Mouse (Mus musculus): ENCODE measurements around the gene Nt5m.
"Not testable (repeated sequence)": the region's sequence is repeated elsewhere in the genome, so short reads cannot be mapped to it uniquely, and the experiment has no call there.

The Nt5m gene

DNA sequence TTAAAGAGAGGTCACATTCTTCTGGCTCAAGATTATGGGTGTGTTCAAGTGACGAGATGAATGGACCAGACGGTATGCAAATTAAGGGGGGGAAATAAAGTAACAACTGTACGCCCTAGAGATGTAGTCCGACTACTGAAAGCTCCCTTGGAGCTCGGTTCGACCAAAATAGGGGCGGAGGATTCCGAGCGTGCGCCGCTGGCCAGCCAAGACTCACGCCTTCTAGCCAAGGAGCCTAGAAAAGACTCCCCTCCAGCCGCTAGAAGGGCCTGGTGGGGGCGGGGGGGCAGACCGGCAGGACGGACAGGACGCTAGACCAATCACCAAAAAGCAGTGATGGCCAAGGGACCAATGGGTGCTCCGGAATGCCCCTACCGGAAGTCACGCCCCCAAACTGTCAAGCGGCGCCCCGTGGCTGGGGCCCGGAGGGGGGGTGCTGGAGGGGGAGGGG, at the start of gene Nt5m:
Nt5m (plus strand) TSS at position 440 of the 451 bp plus-strand sequence.
- DNase-seq, result peak; percentile 93

DNA sequence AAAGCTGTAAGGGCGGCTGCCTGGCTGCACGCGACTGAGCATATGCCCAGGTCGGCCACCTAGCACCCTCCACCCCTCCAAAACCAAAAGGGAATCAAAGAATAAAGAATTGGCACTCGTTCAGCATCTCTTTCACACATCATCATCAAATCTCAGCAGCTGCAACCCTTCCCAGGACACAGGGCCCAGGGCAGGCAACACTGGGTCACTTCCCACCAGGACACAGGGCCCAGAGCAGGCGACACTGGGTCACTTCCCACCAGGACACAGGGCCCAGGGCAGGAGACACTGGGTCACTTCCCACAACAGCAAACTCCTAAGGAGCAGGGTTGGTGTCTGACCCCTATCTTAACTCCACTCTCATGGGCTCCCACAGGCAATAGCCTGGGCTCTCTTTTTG, 45.9 kb upstream of the Nt5m start:
- DNase-seq, result no peak

DNA sequence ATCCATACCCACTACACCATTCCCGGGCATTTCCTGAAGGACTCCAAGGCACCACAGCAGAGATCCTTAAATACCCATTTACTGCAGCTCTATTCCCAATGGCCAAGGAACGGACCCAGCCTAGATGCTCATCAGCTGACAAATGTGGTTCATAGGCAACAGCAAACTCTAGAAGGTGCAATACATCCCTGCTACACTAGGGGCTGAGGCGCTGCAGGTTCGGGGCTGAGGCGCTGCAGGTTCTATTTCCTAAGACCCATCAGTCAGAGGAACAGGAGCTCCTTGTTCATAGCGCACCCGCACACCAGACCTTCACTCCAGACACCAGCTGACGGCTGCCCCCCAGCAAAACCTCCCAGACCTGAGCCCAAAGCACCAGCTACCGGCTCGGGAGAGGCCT, 38.8 kb upstream of the Nt5m start:
- DNase-seq, result no peak

DNA sequence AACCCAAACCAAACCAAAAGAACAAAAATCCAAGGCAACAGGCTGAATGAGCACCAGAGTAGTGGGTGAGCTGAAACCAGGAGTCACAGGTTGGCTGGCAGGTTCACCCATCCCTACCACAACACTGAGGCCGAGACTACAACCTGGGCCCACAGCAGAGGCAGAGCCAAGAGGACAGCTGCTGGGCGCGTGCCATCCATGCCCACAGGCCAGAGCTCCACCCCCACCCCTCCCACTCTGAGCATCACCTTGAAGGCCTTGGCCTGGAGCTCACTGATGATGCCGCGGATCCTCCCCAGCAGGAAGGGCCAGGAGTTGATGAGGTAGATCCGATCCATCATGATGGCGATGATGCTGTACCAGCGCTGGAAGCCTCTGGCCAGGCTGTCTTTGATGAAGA, 37.4 kb upstream of the Nt5m start:
- no peak for DNase-seq

DNA sequence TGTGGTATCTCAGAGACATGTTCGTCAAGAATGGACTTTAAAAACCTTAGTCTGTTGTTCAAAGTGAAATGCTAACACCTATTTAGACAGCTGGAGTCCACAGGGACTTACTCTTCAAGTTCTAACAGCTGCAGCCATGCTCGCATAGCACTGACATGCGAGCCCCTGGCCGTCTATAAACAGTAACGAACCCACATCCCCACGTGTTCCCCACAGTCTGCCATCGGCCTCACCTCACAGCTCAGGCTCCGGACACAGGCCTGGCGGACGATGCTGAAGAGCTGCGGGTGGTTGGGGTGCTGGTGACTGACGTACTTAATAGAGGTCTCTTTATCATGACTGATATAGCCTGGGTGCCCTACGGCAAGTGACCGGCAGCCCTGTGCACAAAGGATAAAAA, 35.7 kb upstream of the Nt5m start:
- no peak for DNase-seq

DNA sequence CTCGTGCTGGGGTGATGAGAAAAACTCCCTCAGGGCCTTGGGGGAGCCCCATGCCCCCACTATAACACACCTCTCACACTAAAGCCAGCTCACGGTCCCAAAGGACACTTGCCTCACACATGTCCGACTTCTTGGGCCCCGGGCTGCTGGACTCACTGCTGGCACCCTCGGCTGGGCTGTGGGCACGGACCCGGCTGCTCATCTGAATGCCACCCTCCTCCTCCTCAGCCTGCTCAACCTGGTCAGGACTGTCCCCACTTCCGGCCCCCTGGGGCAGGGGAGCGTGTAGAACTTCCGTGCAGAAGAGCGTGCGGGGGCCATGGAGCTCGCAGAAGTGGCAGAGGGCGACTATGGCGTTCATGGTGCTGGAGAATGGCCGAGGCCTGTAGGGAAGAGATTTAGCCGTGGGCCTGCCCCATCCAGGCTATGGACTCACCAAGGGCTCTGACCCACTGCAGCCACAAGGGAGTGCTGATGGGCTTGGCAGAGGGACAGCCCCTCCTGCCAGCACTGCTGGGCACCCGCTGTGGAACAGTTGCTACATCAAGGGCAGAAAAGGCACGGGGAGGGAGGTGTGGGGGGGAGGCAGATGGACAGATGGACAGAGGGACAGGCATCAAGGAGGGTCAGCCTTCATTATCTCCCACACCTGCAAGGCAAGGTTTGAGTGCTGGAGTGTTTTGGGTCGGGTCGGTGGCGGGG, 34.7 kb upstream of the Nt5m start:
- DNase-seq, result no peak

DNA sequence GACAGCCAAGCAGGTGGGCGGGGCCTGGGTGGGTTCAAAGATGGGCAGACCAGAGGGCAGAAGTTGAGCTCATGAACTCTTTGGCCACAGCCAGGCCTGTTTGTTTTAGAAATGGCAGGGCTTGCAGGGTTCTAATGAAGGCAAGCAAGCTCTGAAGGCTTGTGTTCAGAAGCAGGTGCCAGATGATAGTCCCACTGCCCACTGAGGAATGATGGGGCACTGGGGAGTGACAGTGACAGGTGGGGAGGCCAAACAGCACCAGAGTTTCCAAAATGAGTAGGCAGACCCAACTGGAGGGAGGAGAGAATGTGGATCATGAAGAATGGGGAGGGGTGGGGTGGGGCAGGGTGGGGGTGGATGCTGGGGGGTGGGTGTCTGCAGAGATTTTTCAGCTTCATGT, 34.0 kb upstream of the Nt5m start:
- DNase-seq, result no peak

DNA sequence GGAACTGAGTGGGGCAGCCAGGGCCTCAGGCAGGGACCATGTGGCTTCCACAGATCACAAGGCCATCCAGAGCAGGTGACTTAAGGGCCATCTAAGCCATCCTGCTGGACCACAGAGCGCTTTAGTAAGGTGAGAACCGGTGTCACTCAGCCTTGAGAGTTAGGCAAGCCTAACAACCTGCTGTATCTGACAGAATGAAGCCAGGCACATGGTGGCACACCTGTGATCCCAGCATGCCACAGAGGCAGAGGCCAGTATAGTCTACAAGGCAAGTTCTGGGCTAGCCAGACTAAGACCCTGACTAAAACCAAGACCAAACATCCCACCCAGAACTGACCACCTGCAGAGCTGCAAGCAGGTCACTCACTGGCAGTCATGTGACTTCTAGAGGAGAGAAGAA, 33.6 kb upstream of the Nt5m start:
- no peak for DNase-seq

DNA sequence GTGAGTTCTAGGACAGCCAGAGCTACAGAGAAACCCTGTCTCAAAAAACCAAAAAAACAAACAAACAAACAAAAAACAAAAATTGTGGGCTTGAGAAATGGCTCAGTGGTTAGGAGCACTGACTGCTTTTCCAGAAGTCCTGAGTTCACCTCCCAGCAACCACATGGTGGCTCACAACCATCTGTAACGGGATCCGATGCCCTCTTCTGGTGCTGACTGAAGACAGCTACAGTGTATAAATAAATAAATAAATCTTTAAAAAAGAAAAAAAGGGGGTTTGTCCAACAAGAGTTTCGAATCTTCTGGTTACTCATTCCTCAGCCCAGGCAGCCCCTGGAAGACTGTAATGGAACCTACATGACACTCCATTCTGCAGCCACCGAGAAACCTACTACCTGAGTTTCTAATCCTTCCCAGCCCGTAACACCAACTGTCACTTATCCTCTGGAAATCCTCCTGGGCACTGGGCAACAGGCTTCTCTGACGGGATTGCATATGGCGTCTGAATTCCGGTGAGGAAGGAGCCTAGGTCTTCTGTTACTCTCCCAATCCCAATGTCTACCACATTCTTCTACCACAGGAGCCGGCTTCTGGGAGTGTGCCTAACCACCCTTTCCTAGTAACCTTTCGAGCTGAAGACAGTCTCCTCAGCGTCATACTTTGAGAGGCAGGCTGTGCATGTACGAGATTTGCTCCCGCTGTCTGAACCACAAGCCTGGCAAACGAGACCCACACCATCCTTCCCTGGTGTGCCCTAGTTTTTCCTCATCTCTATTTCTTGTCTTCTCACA, 30.9 kb upstream of the Nt5m start:
- DNase-seq, result no peak

DNA sequence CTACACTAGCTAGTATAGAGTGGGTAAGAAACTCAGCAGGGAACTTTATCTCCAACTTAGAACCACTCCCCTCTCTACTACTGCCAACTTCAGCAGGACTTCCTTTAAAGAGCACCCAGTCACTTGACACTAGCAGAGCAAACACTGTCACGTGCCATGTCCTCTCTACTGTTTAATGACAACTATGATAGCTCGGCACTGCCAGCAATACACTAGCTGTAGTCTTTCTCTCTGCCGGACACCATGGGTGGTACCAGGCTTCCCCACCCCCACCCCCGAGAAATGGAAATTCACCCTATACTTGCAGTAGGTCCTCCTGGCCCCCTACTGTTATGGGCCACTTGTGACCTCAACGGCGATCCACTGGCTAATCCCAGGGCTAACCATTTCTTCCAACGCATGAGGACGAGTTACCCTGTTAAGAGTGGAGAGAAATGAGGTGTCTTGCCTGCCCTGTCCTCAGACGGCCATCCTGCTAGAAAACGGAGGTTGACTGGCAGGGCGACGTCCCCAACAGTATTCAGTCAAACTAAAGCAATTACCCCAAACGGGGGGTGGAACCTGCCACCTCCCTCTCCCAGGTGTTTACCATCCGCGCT, 30.1 kb upstream of the Nt5m start:
- DNase-seq, result no peak

DNA sequence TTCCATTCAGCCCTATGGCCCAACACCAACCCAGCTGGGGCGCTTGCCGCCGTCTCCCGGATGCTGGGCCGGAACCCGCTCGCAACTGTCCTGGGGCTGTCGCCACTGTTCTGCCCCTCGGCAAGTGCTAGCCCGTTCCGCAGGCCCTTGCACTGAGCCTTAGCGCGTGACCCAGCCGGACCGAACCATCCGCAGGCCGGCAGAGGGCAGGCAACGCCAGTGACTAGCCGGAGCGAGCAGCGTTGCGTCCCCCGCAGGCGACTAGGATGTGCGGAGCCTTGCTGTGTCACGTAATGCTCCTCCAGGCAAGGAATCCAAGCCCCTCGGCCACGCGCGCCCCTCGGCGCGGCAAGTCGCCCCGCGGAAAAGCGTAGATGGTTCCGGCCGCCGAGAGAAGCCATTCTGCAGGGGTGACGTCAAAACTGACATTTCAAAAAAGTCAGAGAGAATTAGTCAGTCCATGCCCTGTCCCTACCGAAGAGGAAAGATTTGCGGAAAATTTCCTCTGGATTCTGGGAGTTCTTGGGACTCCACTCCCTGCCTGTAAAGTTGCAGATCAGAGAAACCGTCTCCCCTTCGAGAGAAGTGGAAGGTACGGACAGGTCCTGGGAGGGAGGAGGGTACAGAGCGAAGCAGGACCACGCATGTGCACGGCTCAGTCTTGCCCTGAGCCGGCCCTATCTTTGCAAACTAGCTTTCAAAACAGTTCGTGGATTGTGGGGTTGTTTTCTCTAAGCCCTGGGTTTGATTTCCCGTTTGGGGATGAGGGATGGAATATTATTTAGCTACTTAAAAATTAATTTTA, 29.4 kb upstream of the Nt5m start, which contains the start of gene Flcn:
Flcn (minus strand) TSS at position 347 of the 805 bp plus-strand sequence.
- DNase-seq, result peak; percentile 88

DNA sequence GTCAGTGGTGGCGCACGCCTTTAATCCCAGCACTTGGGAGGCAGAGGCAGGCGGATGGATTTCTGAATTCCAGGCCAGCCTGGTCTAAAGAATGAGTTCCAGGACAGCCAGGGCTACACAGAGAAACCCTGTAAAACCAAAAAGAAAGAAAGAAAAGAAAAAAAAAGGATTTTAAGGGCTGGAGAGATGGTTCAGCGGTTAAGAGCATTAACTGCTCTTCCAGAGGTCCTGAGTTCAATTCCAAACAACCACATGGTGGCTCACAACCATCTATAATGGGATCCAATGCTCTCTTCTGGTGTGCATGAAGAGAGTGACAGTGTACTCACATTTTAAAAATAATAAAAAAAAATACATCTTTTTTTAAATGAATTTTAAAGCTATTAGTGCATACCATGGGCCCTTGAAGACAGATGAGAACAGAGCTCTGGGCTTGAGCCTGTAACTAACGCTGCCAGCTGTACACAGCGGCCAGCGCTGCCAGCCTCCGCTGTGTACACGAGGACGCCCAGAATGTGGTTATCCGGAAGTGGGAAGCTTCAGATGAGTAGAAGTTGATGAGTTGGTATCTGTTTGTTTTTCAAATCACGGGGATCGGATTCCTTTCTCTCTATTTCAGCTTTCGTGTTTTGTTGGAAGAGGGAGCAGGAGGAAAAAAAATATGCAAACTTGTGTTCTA, 28.6 kb upstream of the Nt5m start:
- DNase-seq, result no peak

DNA sequence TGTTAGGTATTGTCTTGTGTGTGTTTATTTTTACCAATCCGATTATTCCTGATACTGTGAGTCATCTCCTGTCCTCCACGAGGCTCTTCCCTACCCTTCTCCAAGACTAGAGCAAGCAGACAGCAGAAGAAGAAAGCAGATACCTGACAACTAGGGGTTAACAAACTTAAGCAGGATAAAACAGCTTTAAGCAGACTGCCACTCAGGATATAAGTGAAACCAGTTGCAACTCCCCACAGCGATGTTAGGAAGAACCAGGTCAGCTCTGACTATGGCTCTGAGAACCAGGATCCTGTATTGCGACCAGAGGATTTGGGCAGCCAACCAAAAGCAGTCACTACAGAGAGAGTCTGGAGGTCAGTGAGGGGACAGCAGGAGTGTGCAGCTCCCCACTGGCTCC, 28.0 kb upstream of the Nt5m start:
- no peak for DNase-seq

DNA sequence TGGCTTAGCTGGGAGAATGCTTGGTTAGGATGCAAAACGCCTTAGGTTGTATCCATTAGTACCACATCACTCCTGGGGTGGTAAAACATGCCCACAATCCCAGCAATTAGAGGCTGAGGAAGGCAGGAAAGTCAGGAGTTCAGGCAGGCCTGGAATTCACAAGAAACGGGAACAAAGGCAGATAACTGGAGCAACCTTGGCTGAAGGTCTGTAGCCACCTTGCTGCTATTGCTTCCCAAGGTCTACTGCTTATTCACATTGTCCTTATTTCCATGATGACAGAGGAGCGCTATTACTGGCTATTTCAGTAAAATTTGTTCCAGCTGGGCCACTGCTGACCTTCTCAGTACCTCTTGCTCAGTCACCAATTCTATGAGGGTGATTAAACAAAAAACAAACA, 26.0 kb upstream of the Nt5m start:
- DNase-seq, result no peak

DNA sequence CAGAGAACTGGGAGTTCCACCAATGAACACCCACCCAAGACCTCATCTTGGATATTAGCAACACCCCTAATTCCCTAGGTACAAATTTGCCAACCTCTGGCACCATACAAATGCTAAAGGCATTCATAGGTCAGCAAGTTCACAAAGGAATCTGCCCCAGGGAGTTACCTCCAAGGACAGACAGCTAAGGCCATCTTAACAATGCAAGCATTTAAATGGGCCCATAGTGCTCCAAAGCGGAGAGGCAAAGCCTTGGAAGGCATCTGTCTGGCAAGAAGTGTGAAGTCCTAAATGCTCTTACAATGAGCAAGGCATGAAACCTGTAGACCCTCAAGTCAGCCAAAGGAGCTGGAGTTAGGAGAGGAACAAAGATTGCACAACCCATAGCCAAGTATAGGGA, 24.9 kb upstream of the Nt5m start:
- no peak for DNase-seq

DNA sequence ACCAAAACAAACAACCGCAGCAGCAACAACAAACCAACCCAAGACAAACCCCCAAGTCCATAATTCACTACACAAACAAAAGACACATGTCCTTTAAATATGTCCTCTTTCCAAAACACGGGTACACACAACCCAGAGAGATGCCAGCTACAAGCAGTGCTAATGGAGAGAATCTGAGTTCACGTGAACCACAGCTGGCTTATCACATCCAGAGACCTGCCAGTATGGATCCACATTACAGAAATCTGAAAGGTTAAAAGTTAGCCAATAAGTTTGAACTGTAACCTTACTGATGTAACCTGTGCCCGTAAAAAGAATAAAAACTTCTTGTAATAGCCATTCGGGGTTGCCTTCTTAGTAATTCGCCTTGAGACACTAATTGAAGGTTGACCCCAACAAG, 24.3 kb upstream of the Nt5m start:
- no peak for DNase-seq

DNA sequence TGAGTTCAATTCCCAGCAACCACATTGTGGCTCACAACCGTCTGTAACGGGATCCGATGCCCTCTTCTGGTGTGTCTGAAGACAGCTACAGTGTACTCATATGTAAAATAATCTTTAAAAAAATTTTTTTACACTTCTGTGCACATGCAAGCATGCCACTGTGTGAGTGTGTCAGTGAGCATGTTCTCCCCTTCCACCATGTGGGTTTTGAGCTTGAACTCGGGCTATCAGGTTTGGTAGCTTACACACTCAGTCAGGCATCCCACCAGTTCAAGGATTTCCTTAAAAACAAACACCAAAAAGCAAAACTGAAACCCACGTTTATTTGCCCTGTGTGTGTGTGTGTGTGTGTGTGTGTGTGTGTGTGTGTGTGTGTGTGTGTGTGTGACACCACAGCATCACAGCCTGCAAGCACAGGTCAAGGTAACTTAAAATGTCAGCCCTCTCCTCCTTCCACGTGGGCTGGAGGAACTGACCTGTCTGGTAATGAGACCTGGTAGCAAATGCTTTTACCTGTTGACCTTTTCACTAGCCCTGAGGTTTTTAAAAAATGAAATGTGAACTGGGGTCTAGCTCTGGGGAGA, 23.7 kb upstream of the Nt5m start:
- DNase-seq, result no peak

DNA sequence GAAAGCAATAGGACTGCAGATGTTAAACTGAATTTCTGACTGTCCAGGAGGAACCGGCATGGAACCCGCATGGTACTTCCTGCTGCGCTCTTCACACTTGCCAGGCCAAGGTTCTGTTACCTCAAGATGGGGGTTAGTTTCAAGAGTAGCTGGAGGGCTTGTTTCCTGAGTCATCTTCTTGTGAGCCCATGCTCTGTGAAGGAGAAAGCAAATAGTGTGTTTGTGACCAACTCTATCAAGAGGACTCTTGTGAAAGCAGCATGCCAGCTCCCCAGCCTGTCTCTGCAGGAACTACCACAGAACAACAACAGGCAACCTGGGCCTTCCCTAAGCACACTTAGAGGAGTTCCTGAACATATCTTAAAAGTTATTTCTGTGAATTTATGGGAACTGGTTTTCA, 21.3 kb upstream of the Nt5m start:
- DNase-seq, result no peak

DNA sequence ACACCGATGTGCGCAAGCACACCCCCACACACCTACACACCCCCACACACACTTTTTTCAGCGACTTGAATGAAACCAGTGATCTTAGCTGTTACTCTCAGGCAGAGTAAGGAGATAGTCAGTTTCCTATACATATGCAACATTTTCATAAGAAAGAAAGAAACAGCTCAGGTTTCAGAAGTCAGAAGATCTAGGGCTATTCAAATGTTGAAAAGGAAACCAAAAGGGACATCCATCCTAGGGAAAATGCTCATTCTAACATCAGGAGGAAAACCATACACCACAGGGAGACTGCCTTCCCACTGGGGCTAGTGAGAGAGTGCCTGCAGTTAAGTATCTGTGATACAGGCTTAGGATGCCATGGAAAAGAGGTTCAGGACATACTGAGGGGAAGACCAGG, 17.6 kb upstream of the Nt5m start:
- DNase-seq, result no peak

DNA sequence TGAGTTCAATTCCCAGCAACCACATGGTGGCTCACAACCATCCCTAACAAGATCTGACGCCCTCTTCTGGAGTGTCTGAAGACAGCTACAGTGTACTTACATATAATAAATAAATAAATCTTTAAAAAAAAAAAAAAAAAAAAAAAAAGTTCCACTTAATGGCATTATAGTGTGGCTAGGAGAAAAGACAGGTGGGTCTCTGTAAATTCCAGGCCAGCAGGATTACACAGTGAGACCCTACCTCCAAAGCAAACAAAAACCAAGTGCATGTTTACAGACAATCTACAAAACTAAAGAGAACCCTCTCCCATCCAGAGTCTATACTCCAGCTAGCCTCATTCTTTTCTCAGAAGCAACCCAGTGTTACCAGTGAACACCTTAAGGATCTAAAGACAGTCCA, 1.5 kb upstream of the Nt5m start:
- not testable (repeated sequence) for DNase-seq

DNA sequence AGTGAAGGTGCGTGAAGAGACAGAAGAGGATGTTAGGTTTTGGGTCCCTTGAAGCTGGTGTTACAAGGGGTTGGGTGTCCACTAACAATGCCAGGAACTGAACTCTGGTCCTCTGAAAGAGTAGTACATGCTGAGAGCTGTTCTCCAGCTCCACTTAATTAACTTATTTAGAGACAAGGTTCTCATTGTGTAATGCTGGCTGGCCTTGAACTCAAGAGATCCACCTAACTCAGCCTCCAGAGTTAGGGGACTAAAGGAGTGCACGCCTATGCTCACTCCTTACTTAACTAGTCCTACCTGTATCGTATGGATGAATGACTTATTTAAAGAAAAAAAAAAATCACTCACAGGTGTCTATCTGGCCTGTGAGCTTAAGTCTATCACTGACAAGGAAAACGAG, 821 bp upstream of the Nt5m start:
- no peak for DNase-seq

DNA sequence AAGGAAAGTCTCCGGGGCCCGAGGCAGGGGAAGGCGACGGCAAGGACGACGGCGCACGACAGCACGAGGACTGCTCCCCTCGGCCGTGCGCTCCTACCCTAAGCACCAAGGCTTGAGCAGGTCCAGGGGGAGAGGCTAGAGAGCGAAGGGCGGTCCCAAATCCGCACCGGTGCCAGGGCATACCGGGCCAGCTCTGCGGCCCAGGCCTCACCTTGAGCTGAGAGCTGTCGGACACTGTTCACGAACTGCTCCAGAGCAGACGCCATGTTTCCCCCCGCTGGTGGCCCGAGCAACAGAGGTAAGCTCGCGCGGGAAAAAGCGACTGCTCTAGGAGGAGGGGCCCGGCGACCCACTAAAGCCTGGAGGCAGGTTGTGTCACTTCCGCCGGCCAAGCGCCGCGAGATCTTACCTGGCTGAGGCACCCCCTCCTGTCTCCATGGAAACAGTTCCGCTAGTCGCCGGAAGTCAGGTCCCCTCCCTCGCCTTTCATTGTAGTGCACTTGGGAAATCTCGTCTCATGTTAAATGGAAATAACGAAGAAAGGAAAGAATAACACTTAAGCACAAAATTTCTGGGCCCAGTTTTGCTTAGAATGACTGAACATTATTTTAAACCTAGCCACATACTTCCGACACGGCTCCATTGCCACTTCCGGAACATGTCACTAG, 346 bp downstream of the Nt5m start, which contains the start of gene Cops3:
Cops3 (minus strand) TSS at position 380 of the 668 bp plus-strand sequence.
- DNase-seq, result peak; percentile 95
